Mouse (Mus musculus) embryonic stem cell, embryonic (primary cell): Measurements from ENCODE around the gene Cachd1.

Source experiments
- CTCF ChIA-PET, 4 experiments: fragments of 300-600 bp in 2 of 4; fragments of 350-600 bp in 2 of 4; sonication (Branson Sonifier 250); formaldehyde crosslinking; loops; one replicate each; lab custom pipeline; 2022; ENCODE audit warnings: inconsistent platforms in 2 of 4; lab: Charles Lee
- POLR2A ChIA-PET, 4 experiments: fragments of 300-600 bp in 2 of 4; fragments of 350-600 bp in 2 of 4; sonication (Branson Sonifier 250); formaldehyde crosslinking; loops; one replicate each; lab custom pipeline; 2022; ENCODE audit warnings: antibody characterized with exemption in 4 of 4, inconsistent platforms in 1 of 4; lab: Charles Lee

Cachd1 gene

DNA sequence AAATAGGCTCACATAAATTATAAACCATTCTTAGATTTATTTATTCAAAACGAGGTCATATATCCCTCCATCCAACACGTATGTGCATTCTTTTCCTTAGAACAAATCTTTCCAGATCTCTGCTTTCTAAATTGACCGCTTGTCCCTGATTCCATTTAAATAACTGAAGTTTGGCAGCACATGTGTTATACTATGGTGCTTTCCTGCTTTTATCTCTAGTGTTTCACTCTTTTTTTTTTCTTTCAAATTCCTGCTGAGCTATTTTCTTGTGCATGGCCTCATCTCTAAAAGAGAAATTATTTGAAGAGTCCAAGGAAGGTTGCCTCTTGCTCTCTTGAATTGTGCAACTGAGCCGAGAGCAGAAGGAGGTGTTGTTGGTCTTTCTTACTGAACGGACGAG lies 147.1 kb downstream of the Cachd1 start:
- POLR2A ChIA-PET = interaction anchor here in 1 of 4 experiments (0.8 kb wide), 1 partner anchor 10 kb away, joined by 4 read pairs; no protein-coding TSS in a partner anchor
- CTCF ChIA-PET = no interaction called here

DNA sequence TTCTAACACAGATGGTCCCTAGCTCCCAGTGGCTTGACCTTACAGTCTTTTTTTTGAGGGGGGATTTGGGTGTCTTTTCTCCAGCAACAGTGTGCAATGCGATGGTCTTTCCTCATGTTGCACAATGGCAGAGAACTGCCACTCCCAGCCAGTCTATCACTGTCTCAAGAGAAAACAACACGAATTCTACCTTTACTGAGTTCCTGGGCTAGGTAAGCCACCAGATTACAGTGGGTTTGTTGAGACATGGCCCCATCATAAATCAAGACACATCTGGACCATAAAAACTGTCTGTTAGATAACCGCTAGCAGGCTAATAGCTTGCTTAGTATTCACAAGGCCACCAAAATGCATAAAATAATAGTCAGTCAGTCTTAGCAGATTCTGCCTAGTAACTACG lies 147.8 kb downstream of the Cachd1 start:
- CTCF ChIA-PET = interaction anchor here in 1 of 4 experiments (0.6 kb wide), 1 partner anchor 292 kb away, joined by 3 read pairs; no protein-coding TSS in a partner anchor

DNA sequence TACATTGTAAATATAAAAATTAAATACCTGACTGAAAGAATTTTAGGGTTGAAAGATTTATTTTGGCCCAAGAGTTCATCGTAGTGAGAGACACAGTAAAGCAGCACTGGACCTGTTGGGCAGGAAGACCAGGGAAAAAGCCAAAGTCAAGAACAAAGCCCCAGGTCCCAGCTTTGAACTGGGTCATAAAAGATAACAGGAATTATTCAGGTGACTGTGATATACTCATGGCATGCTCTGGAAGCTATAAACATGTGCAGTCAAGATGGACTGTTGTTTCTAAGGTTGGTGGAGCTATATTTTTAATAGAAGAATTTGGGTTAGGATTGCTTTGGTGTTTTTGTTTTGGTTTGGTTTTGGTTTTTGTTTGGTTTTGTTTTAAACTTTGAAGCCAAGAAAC lies 148.7 kb downstream of the Cachd1 start:
- POLR2A ChIA-PET = interaction anchor here in 2 of 4 experiments (1.0 to 2.2 kb wide), 3 partner anchors 15 to 17 kb away, joined by 4 to 8 read pairs (median 4); no protein-coding TSS in a partner anchor
- CTCF ChIA-PET = interaction anchor here in 1 of 4 experiments (0.6 kb wide), 1 partner anchor 159 kb away, joined by 4 read pairs; no protein-coding TSS in a partner anchor

More for the DNA sequence above, 147.8 kb downstream of the Cachd1 start:
- POLR2A ChIA-PET = interaction anchor here in 2 of 4 experiments (0.8 to 2.2 kb wide), 3 partner anchors 11 to 16 kb away, joined by 4 to 8 read pairs (median 4); no protein-coding TSS in a partner anchor

DNA sequence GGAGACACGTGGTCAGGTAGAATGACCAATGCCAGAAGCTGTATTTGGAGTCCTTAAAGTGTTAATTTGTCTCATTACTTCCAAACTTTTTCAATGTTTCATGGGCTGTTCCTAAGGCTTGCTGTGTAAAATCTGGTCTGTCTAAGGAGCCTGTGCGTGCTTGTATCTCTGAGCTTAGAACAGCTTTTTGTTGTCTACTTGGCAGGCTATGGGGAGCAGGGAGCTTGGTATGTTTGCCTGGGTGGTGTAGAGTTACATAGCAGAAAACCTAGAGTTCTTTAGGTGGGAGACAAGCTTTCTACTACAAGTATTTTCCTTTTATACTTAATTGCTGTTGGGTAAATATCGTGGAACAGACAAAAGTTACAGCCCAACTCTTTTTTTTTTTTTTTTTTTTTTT lies 150.1 kb downstream of the Cachd1 start:
- ChIA-PET POLR2A (interaction anchor here in 2 of 4 experiments (0.5 to 2.2 kb wide), 7 partner anchors 8 to 430 kb away, joined by 3 to 14 read pairs (median 5); no protein-coding TSS in a partner anchor), CTCF (interaction anchor here in 1 of 4 experiments (0.6 kb wide), 1 partner anchor 256 kb away, joined by 4 read pairs; no protein-coding TSS in a partner anchor)

DNA sequence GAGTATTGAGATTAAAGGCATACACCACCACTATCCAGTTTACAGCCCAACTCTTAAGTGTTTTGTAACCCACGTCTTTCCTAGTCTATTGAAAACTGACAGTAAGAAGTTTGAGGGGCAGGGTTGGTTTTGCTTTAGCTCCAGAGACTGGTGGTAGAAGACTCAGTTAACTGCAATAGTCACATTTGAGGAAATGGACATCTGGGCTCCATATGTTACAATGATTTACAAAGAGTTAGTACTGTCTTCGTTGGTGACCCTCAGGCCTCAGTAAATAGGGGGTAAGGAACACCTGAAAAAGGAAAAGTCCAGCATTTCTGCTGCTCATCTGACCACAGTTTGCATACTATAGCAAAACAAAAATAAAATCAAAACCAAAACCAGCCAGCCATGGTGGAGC lies 150.6 kb downstream of the Cachd1 start:
- POLR2A ChIA-PET = interaction anchor here in 1 of 4 experiments (0.8 to 2.2 kb wide), 3 partner anchors 9 to 33 kb away, joined by 4 to 14 read pairs (median 8); no protein-coding TSS in a partner anchor
- CTCF ChIA-PET = no interaction called here

DNA sequence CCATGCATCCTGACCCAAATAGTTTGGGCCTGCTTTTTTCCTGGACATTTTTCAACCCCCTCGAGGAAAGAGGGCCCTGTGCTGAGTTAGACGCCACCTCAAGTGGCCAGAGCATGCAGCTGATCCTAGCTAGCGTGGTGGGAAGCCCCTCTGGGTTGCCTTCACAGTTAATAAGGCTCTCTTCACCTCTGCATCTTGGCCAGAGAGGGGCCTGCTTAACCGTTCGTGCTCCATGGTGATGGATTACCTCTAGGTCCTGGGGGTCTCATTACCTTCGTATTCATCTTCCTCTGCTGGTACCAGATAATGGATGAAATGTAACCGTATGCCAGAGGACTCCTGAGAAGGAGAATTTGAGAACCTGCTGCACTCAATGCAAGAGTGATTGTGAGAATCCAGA lies 167.2 kb downstream of the Cachd1 start:
- ChIA-PET CTCF (no interaction called here), POLR2A (no interaction called here)

DNA sequence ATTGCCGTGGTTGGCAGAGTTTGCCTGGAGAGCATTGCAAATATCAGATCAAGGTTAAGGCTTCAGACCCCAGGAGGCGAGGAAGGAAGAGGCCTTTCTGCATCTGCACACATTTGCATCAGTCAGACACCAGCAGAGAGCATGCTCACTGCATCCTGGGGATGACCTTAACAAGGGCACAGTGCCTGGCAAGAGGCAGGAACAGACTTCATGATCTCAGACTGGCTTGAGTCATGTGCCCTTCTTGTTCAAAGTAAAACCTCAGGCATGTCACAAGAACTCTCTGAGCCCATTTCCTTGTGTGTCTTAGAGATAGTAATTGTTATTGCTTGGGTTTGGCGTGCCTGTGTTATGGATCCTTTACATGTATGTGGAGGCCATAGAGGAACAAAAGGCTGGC lies 167.8 kb downstream of the Cachd1 start:
- CTCF ChIA-PET = no interaction called here

DNA sequence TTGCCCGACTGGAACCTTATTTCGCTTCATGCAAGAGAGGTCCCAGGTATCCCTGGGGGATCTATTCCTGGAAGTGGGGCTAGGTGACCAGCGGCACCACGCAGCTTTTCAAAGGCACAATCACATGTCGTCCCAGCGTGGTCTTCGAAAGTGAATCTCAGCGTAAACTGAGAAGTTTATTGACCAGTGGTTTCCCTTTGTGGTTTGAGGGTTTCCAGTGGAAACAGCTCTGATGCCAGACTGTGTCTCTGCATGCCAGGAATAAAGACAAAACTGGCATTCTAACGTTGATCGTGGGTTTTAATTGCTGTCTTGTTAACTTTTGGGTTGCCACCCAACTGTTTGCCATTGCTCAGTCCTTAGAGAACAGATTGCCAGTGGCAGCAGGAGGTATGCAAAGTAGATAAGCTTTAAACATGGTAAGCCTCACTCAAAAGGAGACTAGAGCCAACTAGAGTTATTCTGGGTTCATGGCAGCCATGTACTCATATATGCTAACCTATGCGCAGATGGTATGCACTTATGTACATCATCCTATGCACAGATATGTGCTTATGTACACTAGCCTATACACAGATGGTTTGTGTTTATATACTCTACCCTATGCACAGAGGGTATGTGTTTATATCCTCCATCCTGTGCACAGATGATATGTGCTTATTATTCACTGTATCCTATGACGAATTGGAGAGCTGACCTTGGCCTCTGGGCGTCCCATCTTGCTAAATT lies 168.9 kb downstream of the Cachd1 start:
- ChIA-PET POLR2A (interaction anchor here in 1 of 4 experiments (0.5 to 1.2 kb wide), 2 partner anchors 10 to 146 kb away, joined by 3 read pairs; no protein-coding TSS in a partner anchor), CTCF (no interaction called here)

More for the DNA sequence above, 167.8 kb downstream of the Cachd1 start:
- POLR2A ChIA-PET = no interaction called here

DNA sequence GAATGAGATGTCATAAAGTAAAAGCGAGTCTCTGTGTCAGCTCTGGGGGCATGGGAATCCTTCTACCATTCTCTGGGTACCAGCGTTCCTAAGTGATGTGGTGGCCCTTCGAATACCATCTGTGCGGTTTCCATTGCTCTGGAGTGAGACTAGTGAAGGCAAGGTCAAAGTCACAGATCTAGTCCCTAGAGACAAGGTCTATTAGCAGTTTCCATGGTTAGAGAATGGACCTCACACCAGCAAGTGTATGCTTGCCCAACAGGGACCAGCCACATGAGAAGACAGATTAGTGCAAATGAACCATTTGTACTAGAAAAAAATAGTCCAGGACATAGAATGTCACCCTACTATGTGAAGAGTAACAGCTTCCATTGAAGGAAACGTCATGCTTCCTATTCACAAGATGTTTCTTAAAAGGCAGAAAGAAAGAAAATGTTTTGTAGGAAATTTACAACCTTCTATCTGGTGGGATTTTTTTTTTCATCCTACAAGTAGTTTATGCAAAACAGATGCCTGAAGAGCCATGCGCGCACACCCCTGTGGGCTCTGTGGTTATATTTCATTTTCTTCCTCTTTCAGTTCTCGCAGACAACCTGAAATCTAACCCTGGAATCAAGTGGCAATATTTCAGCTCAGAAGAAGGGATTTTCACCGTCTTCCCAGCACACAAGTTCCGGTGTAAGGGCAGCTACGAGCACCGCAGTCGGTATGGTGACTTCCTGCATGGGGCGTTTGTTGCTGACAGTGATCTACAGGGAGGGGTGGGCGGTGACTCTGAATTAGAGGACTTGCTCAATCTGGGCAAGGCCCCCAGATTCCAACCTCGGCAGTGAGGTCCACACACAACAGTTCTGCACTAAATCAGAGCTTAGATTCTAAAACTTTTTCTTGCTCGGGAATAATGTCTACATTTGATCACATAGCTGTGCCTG lies 172.3 kb downstream of the Cachd1 start:
- CTCF ChIA-PET = no interaction called here
- POLR2A ChIA-PET = interaction anchor here in 2 of 4 experiments (0.5 to 1.4 kb wide), 4 partner anchors 29 to 1488 kb away, joined by 3 to 6 read pairs (median 4); no protein-coding TSS in a partner anchor

DNA sequence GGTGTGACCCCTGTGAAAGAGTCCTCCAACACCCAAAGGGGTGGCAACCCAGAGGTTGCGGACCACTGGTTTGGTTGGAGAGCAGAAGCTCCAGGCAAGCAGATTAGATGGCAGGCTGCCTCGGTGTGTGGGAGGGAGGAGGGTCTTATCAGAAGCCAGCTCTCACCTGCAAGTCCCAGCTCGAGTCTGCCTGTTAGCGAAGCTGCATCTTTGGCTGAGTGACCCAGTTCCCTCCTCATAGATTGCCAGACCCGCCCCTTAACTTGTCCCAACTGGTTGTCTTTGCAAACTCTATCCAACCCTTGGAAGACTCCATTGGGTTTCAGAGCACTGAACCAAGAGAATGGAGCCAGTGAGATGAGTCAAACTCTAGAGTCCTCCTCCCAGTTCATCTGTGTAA lies 173.8 kb downstream of the Cachd1 start:
- ChIA-PET POLR2A (no interaction called here), CTCF (no interaction called here)

DNA sequence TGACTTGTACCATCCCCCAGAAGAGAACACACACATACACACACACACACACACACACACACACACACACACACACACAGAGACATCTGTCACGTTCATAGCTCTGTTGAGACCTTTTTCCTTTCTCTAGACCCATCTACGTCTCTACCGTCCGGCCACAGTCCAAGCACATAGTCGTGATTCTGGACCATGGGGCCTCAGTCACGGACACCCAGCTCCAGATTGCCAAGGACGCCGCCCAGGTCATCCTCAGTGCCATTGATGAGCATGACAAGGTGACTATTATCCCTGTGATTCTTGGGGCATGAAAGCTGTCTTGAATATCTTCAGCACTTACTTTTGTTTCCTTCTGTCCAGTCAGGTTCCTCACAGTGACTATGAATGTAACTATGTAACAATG lies 175.4 kb downstream of the Cachd1 start:
- CTCF ChIA-PET = interaction anchor here in 1 of 4 experiments (0.6 kb wide), 1 partner anchor 1277 kb away, joined by 6 read pairs; no protein-coding TSS in a partner anchor
- POLR2A ChIA-PET = interaction anchor here in 2 of 4 experiments (0.6 to 1.4 kb wide), 3 partner anchors 11 to 182 kb away, joined by 3 read pairs; no protein-coding TSS in a partner anchor

DNA sequence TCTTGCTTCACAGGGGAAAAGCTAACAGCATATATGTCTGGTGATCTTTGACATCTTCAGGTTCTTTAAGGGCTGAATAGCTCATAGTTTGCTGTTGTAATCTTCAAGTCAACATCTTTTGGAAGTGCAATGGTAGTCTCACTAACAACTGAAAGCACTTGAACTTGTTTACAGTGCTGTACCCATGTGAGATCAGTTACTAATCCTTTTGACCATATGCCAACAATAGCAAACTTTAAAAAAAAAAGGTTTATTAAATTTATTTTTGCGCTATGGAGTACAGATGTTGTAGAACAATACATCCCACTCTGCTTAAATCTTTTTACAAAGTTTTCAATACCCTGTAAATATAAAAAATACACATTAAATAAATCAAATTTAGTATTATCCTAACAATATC lies 186.9 kb downstream of the Cachd1 start:
- ChIA-PET CTCF (no interaction called here), POLR2A (interaction anchor here in 1 of 4 experiments (1.2 to 1.4 kb wide), 2 partner anchors 10 to 11 kb away, joined by 3 read pairs; no protein-coding TSS in a partner anchor)

DNA sequence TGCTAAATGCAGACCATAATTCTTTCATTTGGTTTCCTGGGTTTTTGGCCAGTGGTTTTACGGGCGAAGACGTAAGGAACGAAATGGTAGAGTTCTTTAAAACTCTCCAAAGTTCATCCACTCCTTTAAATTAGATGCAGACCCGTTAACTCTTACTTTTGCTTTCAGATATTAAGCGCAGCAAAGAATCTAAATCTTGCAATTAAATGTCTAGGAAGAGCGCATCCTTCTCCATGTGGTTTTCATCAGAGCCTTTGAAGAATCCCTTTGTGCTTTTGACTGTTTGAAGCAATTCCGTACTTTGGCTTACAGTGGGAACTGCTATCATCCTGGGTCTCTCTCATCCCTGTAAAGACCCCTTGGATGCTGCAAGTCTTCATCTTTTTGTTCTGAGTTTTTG lies 187.3 kb downstream of the Cachd1 start:
- POLR2A ChIA-PET = interaction anchor here in 1 of 4 experiments (1.2 to 1.4 kb wide), 2 partner anchors 10 to 12 kb away, joined by 3 read pairs; no protein-coding TSS in a partner anchor
- CTCF ChIA-PET = no interaction called here

DNA sequence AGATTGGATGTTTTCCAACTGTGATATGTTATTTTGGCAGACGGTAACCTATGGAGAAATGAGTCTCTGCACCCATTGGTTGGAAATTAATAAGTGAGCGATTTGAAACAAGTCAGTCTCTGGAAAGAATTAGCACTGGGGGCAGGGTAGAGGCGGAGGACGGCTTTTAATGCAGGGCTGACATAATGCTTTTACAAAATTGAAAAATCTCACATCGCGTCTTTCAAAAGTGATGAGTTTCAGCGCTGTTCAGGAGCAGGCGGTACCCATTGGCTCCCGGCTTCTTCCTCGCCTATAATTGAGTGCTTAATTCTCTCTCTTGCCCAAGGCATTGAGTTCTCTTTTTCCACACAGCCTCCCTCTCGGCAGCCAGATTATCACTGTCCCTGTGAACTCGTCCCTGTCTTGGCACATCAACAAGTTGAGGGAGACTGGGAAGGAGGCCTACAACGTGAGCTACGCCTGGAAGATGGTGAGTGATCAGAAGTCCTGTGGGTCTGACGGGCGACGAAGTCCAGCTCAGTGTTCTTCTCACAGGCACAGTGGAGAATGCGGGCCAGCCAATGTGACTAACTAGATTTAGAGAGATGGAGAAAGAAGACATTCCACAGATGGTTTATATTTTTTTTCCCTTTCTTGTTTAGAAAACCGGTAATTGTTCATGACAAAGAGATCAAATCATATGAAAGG lies 191.4 kb downstream of the Cachd1 start:
- CTCF ChIA-PET = no interaction called here
- POLR2A ChIA-PET = interaction anchor here in 1 of 4 experiments (0.5 kb wide), 1 partner anchor 56 kb away, joined by 3 read pairs; no protein-coding TSS in a partner anchor

DNA sequence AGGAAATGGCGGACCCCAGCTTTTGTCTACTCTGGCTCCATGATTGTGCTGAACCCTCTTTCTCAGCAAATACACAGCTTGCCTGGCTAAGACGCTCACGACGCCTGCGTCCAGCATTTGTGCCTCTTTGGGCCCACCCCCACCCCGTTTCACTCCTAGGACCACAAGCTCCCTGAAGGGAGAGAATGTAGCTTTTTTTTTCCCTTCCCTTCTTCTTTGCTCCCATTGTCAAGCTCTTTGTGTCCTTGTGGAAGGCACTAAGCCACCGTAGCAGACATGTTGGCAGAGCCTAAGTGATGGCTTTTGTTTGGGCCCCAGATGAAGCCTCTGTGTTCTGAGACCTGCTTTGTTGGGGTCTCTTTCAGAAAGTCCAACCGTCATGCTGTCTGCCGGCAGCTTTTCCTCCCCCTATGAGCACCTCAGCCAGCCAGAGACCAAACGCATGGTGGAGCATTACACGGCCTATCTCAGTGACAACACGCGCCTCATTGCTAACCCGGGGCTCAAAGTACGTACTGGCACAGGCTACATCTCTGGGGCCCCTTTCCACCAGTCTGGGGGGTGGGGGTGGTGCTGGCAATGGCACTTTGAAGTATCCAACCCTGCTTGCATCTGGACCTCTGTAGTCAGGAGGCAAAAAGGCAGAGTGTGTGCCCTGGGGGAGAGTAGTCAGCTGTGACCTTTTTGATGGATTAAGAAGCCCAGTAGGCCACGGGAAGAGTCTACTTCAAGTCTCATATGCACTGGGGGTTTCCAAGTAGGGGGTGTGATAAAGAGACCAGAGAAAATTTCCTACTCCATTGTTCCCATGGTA lies 197.4 kb downstream of the Cachd1 start:
- ChIA-PET POLR2A (interaction anchor here in 3 of 4 experiments (0.6 to 1.9 kb wide), 6 partner anchors 9 to 252 kb away, joined by 3 to 4 read pairs (median 4); no protein-coding TSS in a partner anchor), CTCF (interaction anchor here in 2 of 4 experiments (1.0 to 1.4 kb wide), 2 partner anchors 245 kb away, joined by 3 to 8 read pairs; no protein-coding TSS in a partner anchor)

DNA sequence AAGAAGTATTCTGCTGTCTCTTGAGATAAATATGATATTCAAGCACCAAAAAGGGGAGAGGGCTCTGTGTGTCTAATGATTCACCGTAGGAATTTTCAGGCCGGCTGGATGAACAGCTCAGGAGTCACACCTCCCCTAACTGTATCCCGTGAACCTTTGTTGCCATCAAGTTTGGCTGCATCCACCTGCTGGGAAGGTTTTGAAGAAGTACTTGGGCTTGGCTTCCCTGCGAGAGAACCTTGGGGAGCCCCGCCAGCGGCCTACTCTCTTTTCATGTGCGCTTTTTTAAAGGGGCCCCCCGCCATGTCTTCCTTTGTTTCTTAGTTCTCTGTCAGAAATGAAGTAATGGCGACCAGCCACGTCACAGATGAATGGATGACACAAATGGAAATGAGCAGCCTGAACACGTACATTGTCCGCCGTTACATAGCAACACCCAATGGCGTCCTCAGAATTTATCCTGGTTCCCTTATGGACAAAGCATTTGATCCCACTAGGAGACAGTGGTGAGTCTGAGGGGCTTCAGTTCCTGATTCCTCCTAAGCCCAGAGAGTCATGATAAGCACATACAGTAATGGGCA lies 198.1 kb downstream of the Cachd1 start:
- ChIA-PET CTCF (no interaction called here), POLR2A (interaction anchor here in 1 of 4 experiments (1.3 to 1.9 kb wide), 3 partner anchors 10 to 13 kb away, joined by 3 to 4 read pairs (median 4); no protein-coding TSS in a partner anchor)
